Mouse (Mus musculus) thymus, adult 2 months (tissue): ENCODE results near the gene Slc6a18.

Experiments
- CTCF ChIP-seq: fragments of 200-500 bp; IDR thresholded peaks from 2 replicates; pipeline ENCODE4 v1.5.1; 2012; ENCODE audit warnings: mild to moderate bottlenecking, control low read depth, low read length, moderate library complexity, borderline replicate concordance; ENCODE audit not compliant: control insufficient read depth, poor library complexity, insufficient read depth; ENCODE audit errors: extremely low read depth
- POLR2A ChIP-seq: fragments of 200-500 bp; IDR thresholded peaks from 2 replicates; pipeline ENCODE4 v1.6.1; 2012; ENCODE audit warnings: mild to moderate bottlenecking, low read length, control low read depth, moderate library complexity; ENCODE audit not compliant: control insufficient read depth, poor library complexity, insufficient read depth; ENCODE audit errors: extremely low read depth

- TF ChIP-seq CTCF (no peak), POLR2A (no peak)
These were observed 15.5 kb upstream of the Slc6a18 start for GRCm38 (mm10) chr13:73693333-73693732.
